Mouse (Mus musculus) thymus, adult 2 months (tissue): ENCODE results near the gene Ugt1a6b. TPM values are rescaled to one million over a fixed set of nuclear protein-coding genes. Genes with fewer than 3 reads are reported as not detected.

Experiments used
- DNase-seq: peaks from one replicate; pipeline ENCODE4 v3.0.0; 2021
- H3K27ac ChIP-seq: fragments of 200-500 bp; 2 replicates; pipeline ENCODE4 v1.5.1; 2012; ENCODE audit warnings: low read length, control low read depth; ENCODE audit not compliant: control insufficient read depth, insufficient read depth
- H3K27me3 ChIP-seq: fragments of 200-500 bp; 2 replicates; pipeline ENCODE4 v1.6.1; 2012; ENCODE audit warnings: mild to moderate bottlenecking, low read length, moderate library complexity, mixed read lengths; ENCODE audit not compliant: control insufficient read depth, insufficient read depth
- H3K36me3 ChIP-seq: fragments of 200-500 bp; 2 replicates; pipeline ENCODE4 v1.6.1; 2012; ENCODE audit warnings: mild to moderate bottlenecking, low read length, moderate library complexity; ENCODE audit not compliant: control insufficient read depth, insufficient read depth
- H3K4me1 ChIP-seq: fragments of 200-500 bp; replicated peaks from 2 replicates; pipeline ENCODE4 v1.6.1; 2012; ENCODE audit warnings: low read length; ENCODE audit not compliant: control insufficient read depth, insufficient read depth
- H3K4me3 ChIP-seq: fragments of 200-500 bp; 2 replicates; pipeline ENCODE4 v1.5.1; 2012; ENCODE audit warnings: mild to moderate bottlenecking, low read length, control low read depth, moderate library complexity; ENCODE audit not compliant: control insufficient read depth, insufficient read depth
- CTCF ChIP-seq: fragments of 200-500 bp; IDR thresholded peaks from 2 replicates; pipeline ENCODE4 v1.5.1; 2012; ENCODE audit warnings: mild to moderate bottlenecking, control low read depth, low read length, moderate library complexity, borderline replicate concordance; ENCODE audit not compliant: control insufficient read depth, poor library complexity, insufficient read depth; ENCODE audit errors: extremely low read depth
- POLR2A ChIP-seq: fragments of 200-500 bp; IDR thresholded peaks from 2 replicates; pipeline ENCODE4 v1.6.1; 2012; ENCODE audit warnings: mild to moderate bottlenecking, low read length, control low read depth, moderate library complexity; ENCODE audit not compliant: control insufficient read depth, poor library complexity, insufficient read depth; ENCODE audit errors: extremely low read depth
- WGBS: fragments of 180-500 bp; shearing (Covaris S2); methylation state at CpG from one replicate; pipeline ENCODE4 v1.1.7; 2018; 5-methylcytosine and 5-hydroxymethylcytosine counted together
- polyA plus RNA-seq: library from polyadenylated mRNA; depleted of rRNA; stranded (reverse); fragments of >200 nt; gene quantifications from 2 replicates; pipeline ENCODE4 v1.2.3, GENCODE M21; 2012

The Ugt1a6b gene
- polyA plus RNA-seq, 1 experiment: 1.3 TPM

- H3K36me3 ChIP-seq: no peaks in the 10 kb centered on the region
- H3K4me1 ChIP-seq: no peaks in the 10 kb centered on the region
- WGBS: 62% methylated on average over 3 of the region's 3 CpGs
- no peak for TF ChIP-seq CTCF
- no peak for TF ChIP-seq POLR2A
- H3K4me3 ChIP-seq: no peak overlapping the region
- no peaks in the 10 kb centered on the region for H3K27me3 ChIP-seq
- no peak for DNase-seq
- H3K27ac ChIP-seq: no peak overlapping the region
Observed at GRCm38 (mm10) chr1:88232664-88233380, 129.8 kb downstream of the Ugt1a6b start.

DNA sequence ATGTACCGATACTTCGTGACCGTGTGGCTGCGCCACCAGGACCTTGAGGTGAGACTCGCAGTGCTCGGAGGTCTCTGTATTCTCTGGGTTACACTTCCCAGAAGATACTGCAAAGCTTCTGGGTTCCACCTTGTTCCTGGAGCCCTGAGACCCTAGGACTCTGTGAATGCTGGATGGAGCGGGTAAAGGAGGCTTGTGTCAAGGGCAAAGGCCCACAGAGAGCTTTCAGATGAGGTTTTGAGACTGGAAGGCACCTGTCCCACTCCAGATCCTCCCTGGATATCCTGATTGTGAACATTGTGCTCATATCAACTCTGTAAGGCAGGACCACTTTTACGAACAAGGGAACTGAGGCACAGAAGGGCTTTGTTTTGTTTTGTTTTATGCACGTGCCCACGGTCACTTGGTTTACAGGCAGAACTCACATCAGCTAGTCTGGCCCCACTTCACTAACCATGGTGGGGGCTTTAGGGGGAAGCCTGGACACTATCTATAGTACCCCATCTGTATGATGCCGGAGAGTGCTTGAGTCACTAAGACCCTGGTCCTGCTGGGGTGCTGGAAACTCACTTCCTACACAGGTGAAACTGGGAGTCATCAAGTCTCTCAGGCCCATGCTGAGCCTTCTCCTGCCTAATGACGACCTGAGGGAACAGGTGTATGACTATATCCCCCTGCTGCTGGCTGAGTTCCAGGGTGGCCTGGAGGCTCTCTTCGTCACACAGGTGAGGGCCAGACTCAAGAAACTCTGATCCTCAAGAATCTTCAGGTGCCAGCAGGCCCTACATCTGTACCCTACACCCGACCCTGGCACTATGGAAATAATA lies 130.6 kb downstream of the Ugt1a6b start:
- Histone ChIP-seq H3K36me3 (no peaks in the 10 kb centered on the region), H3K4me3 (no peak overlapping the region), H3K27me3 (no peaks in the 10 kb centered on the region), H3K4me1 (no peaks in the 10 kb centered on the region), H3K27ac (no peak overlapping the region)
- no peak for DNase-seq
- TF ChIP-seq POLR2A (no peak), CTCF (no peak)
- 71% methylated on average over 14 of the region's 14 CpGs for WGBS

- Histone ChIP-seq H3K36me3 (no peaks in the 10 kb centered on the region), H3K27me3 (no peaks in the 10 kb centered on the region), H3K27ac (no peak overlapping the region), H3K4me3 (no peak overlapping the region), H3K4me1 (no peaks in the 10 kb centered on the region)
- TF ChIP-seq CTCF (no peak), POLR2A (no peak)
- 64% methylated on average over 4 of the region's 4 CpGs for WGBS
- no peak for DNase-seq
Observed at GRCm38 (mm10) chr1:88234248-88234610, 131.2 kb downstream of the Ugt1a6b start.

- Histone ChIP-seq H3K4me3 (no peak overlapping the region), H3K4me1 (no peaks in the 10 kb centered on the region), H3K27ac (no peak overlapping the region), H3K27me3 (no peaks in the 10 kb centered on the region), H3K36me3 (no peaks in the 10 kb centered on the region)
- TF ChIP-seq POLR2A (no peak), CTCF (no peak)
- 45% methylated on average over 5 of the region's 5 CpGs for WGBS
- DNase-seq: no peak
Observed at GRCm38 (mm10) chr1:88234646-88235045, 131.6 kb downstream of the Ugt1a6b start.

- 68% methylated on average over 11 of the region's 11 CpGs for WGBS
Observed at GRCm38 (mm10) chr1:88235046-88235893, 132.2 kb downstream of the Ugt1a6b start.

GRCm38 (mm10) chr1:88235894-88236415 lies 132.9 kb downstream of the Ugt1a6b start:
- 65% methylated on average over 4 of the region's 4 CpGs for WGBS
- no peak for DNase-seq

More at GRCm38 (mm10) chr1:88235046-88235893, 132.2 kb downstream of the Ugt1a6b start:
- no peaks in the 10 kb centered on the region for H3K27me3 ChIP-seq
- H3K4me3 ChIP-seq: no peak overlapping the region
- no peaks in the 10 kb centered on the region for H3K4me1 ChIP-seq
- H3K36me3 ChIP-seq: no peaks in the 10 kb centered on the region
- no peak overlapping the region for H3K27ac ChIP-seq
- no peak for TF ChIP-seq POLR2A
- DNase-seq: no peak

More at GRCm38 (mm10) chr1:88235894-88236415, 132.9 kb downstream of the Ugt1a6b start:
- no peaks in the 10 kb centered on the region for H3K4me1 ChIP-seq
- TF ChIP-seq POLR2A (no peak), CTCF (no peak)
- no peak overlapping the region for H3K4me3 ChIP-seq
- H3K27ac ChIP-seq: no peak overlapping the region
- H3K36me3 ChIP-seq: no peaks in the 10 kb centered on the region
- H3K27me3 ChIP-seq: no peaks in the 10 kb centered on the region
